Comparison of ENCODE assay signal across 20 mouse cellular contexts in genomic region chr4:24627871-24628270, GRCm38 (mm10).
"Had no signal": no experiment of that assay in that cellular context is flagged by ENCODE, and none has a peak within 500 bp of the region (broad histone marks: within the 10 kb centered on the region; RNA-seq: fewer than 3 reads in every experiment).

No protein-coding gene starts in this region.

- H3K9me3 ChIP-seq: midbrain, embryonic 12.5 days; neural tube, embryonic 12.5 days; neural tube, embryonic 15.5 days had no signal

- H3K36me3 ChIP-seq: midbrain, embryonic 12.5 days; neural tube, embryonic 12.5 days; neural tube, embryonic 15.5 days had no signal

- H3K9ac ChIP-seq: liver, embryonic 14.5 days; liver, postnatal 0 days; midbrain, embryonic 12.5 days; neural tube, embryonic 12.5 days; neural tube, embryonic 15.5 days had no signal

- DNase-seq: kidney, adult 2 months; kidney, postnatal 25 days; layer of hippocampus, adult 9-11 months; liver, postnatal 0 days; lung, postnatal 4 days; right cerebral cortex, adult 18-20 months; right cerebral cortex, postnatal 14 days; right cerebral cortex, postnatal 4 days; thymus, adult 2 months; thymus, postnatal 14 days; thymus, postnatal 4 days had no signal

- H3K27me3 ChIP-seq: midbrain, embryonic 12.5 days; neural tube, embryonic 12.5 days; neural tube, embryonic 15.5 days had no signal

- H3K27ac ChIP-seq: kidney, postnatal 0 days; layer of hippocampus, adult 2 months; liver, embryonic 14.5 days; midbrain, embryonic 12.5 days; neural tube, embryonic 12.5 days; neural tube, embryonic 15.5 days; stomach, postnatal 0 days had no signal

- H3K4me1 ChIP-seq: neural tube, embryonic 12.5 days had no signal

- ATAC-seq: intestine, postnatal 0 days; liver, postnatal 0 days had no signal

- H3K4me2 ChIP-seq: liver, embryonic 11.5 days; midbrain, embryonic 12.5 days; neural tube, embryonic 12.5 days; neural tube, embryonic 15.5 days had no signal

- H3K4me3 ChIP-seq: layer of hippocampus, adult 2 months; midbrain, embryonic 12.5 days; neural tube, embryonic 12.5 days; neural tube, embryonic 15.5 days had no signal
